Mouse (Mus musculus) c-Kit-negative CD71-positive TER-119-positive erythroid progenitor cells, embryonic 14.5 days (primary cell): Measurements from ENCODE around the gene Angptl8.
"Not testable (repeated sequence)": the region's sequence is repeated elsewhere in the genome, so short reads cannot be mapped to it uniquely, and the experiment has no call there.

Source experiments
- DNase-seq: peaks from one replicate; pipeline ENCODE4 v3.0.0-alpha.2; 2013; ENCODE audit warnings: low read depth, low spot score

Gene Angptl8

GRCm38 (mm10) chr9:21835258-21835912 lies at the start of gene Angptl8:
Angptl8 (plus strand) TSS chr9:21835510.
- DNase-seq = no peak

- DNase-seq = not testable (repeated sequence)
Observed at GRCm38 (mm10) chr9:21786309-21786708, 49.0 kb upstream of the Angptl8 start.

- no peak for DNase-seq
Observed at GRCm38 (mm10) chr9:21786906-21787305, 48.4 kb upstream of the Angptl8 start.

- no peak for DNase-seq
Observed at GRCm38 (mm10) chr9:21787654-21788053, 47.7 kb upstream of the Angptl8 start.

GRCm38 (mm10) chr9:21788234-21788633 lies 47.1 kb upstream of the Angptl8 start:
- no peak for DNase-seq

- DNase-seq = no peak
Observed at GRCm38 (mm10) chr9:21791861-21792260, 43.4 kb upstream of the Angptl8 start.

- no peak for DNase-seq
Observed at GRCm38 (mm10) chr9:21792644-21793043, 42.7 kb upstream of the Angptl8 start.

- not testable (repeated sequence) for DNase-seq
Observed at GRCm38 (mm10) chr9:21793507-21793906, 41.8 kb upstream of the Angptl8 start.

- no peak for DNase-seq
Observed at GRCm38 (mm10) chr9:21794344-21794834, 40.9 kb upstream of the Angptl8 start.

GRCm38 (mm10) chr9:21794925-21795324 lies 40.4 kb upstream of the Angptl8 start:
- DNase-seq = no peak

- DNase-seq = no peak
Observed at GRCm38 (mm10) chr9:21795579-21795978, 39.7 kb upstream of the Angptl8 start.

GRCm38 (mm10) chr9:21796259-21796658 lies 39.1 kb upstream of the Angptl8 start:
- DNase-seq = no peak

- no peak for DNase-seq
Observed at GRCm38 (mm10) chr9:21796919-21797318, 38.4 kb upstream of the Angptl8 start.

GRCm38 (mm10) chr9:21797921-21798344 lies 37.4 kb upstream of the Angptl8 start:
- no peak for DNase-seq

GRCm38 (mm10) chr9:21798345-21799009 lies 36.8 kb upstream of the Angptl8 start, which contains the start of gene Kank2:
Kank2 (minus strand) TSS chr9:21798744.
- peak; percentile 49 for DNase-seq

- DNase-seq = no peak
Observed at GRCm38 (mm10) chr9:21799010-21799350, 36.3 kb upstream of the Angptl8 start.

GRCm38 (mm10) chr9:21801121-21801520 lies 34.2 kb upstream of the Angptl8 start:
- no peak for DNase-seq

GRCm38 (mm10) chr9:21801591-21801990 lies 33.7 kb upstream of the Angptl8 start:
- DNase-seq = no peak

- DNase-seq = peak; percentile 57
Observed at GRCm38 (mm10) chr9:21803986-21804644, 31.2 kb upstream of the Angptl8 start.

- no peak for DNase-seq
Observed at GRCm38 (mm10) chr9:21806363-21806762, 28.9 kb upstream of the Angptl8 start.

GRCm38 (mm10) chr9:21806976-21807375 lies 28.3 kb upstream of the Angptl8 start:
- DNase-seq = no peak

- no peak for DNase-seq
Observed at GRCm38 (mm10) chr9:21808561-21808960, 26.7 kb upstream of the Angptl8 start.

- DNase-seq = no peak
Observed at GRCm38 (mm10) chr9:21811170-21811569, 24.1 kb upstream of the Angptl8 start.
